Mouse (Mus musculus) forebrain, postnatal 0 days (tissue): ENCODE data around the gene Smurf2. TPM values are rescaled to one million over a fixed set of nuclear protein-coding genes. Genes with fewer than 3 reads are reported as not detected.

Experiments used
- ATAC-seq: fragments of 200-750 bp; cut with Nextera tagmentation; 2 replicates; pipeline ENCODE4 v1.8.0; 2017; ENCODE audit warnings: mild to moderate bottlenecking, moderate library complexity
- DNase-seq: peaks from one replicate; pipeline ENCODE4 v3.0.0-alpha.2; 2015
- H3K27ac ChIP-seq: fragments of 300-500 bp; sonication (generic); 2 replicates; pipeline ENCODE4 v1.5.1; 2014; ENCODE audit warnings: low read depth, mild to moderate bottlenecking, antibody characterized with exemption, low read length, moderate library complexity, mixed read lengths
- H3K27me3 ChIP-seq: fragments of 300-500 bp; sonication (generic); 2 replicates; pipeline ENCODE4 v1.6.1; 2014; ENCODE audit warnings: mild to moderate bottlenecking, low read length, mixed read lengths; ENCODE audit not compliant: insufficient read depth
- H3K36me3 ChIP-seq: fragments of 300-500 bp; sonication (generic); 2 replicates; pipeline ENCODE4 v1.6.1; 2014; ENCODE audit warnings: mild to moderate bottlenecking, moderate library complexity; ENCODE audit not compliant: insufficient read depth
- H3K4me1 ChIP-seq: fragments of 300-500 bp; sonication (generic); 2 replicates; pipeline ENCODE4 v1.6.1; 2014; ENCODE audit warnings: antibody characterized with exemption; ENCODE audit not compliant: insufficient read depth
- H3K4me2 ChIP-seq: fragments of 300-500 bp; sonication (generic); 2 replicates; pipeline ENCODE4 v1.6.1; 2014; ENCODE audit warnings: low read depth, mild to moderate bottlenecking, moderate library complexity
- H3K4me3 ChIP-seq: fragments of 300-500 bp; sonication (generic); 2 replicates; pipeline ENCODE4 v1.5.1; 2014; ENCODE audit warnings: low read depth, low read length, mixed read lengths
- H3K9ac ChIP-seq: fragments of 300-500 bp; sonication (generic); 2 replicates; pipeline ENCODE4 v1.6.1; 2014; ENCODE audit warnings: mild to moderate bottlenecking
- H3K9me3 ChIP-seq: fragments of 300-500 bp; sonication (generic); 2 replicates; pipeline ENCODE4 v1.6.1; 2016; ENCODE audit warnings: low read length
- CTCF ChIP-seq: sonication (generic); IDR thresholded peaks from 2 replicates; pipeline ENCODE4 v1.5.1; 2016; ENCODE audit warnings: antibody characterized with exemption, control low read depth, low read depth
- WGBS: fragments of 180-500 bp; shearing (Covaris S2); extraction: QIAGEN DNeasy Blood & Tissue Kit; methylation state at CpG from one replicate; pipeline ENCODE4 v1.1.7; 2014; 5-methylcytosine and 5-hydroxymethylcytosine counted together
- microRNA-seq, 2 experiments: library from miRNA; unstranded; fragments of <30 nt; microRNA quantifications; one replicate each; pipeline ENCODE4; 2016
- polyA plus RNA-seq: library from polyadenylated mRNA; unstranded; fragments of >200 nt; fragmentation: Nextera tagmentation; extraction: Ambion mirVana; gene quantifications from 2 replicates; pipeline ENCODE4 v1.2.1, GENCODE M21; 2015
- total RNA-seq: library from RNA; depleted of rRNA; stranded (reverse); fragments of >200 nt; gene quantifications from 2 replicates; pipeline ENCODE4 v1.2.3, GENCODE M21; 2014; rRNA removed

Smurf2 gene
- total and polyA plus RNA-seq, 2 experiments from 2014 or later = 7.4 to 44.3 TPM

- 0 out of 2 replicates have a peak, but pooled peaks cover 2% of the 10 kb centered on the region for H3K4me1 ChIP-seq
- H3K36me3 ChIP-seq = peaks cover 48% of the 10 kb centered on the region
- H3K4me2 ChIP-seq = no peak overlapping the region; the same call in 1 of the 2 replicates
- no peaks in the 10 kb centered on the region for H3K9me3 ChIP-seq
- H3K4me3 ChIP-seq = no peak overlapping the region
- no peak for DNase-seq
- no peaks in the 10 kb centered on the region for H3K27me3 ChIP-seq
- no peak overlapping the region for H3K27ac ChIP-seq
- TF ChIP-seq CTCF = no peak
- H3K9ac ChIP-seq = no peak overlapping the region
- 91% methylated on average over 7 of the region's 7 CpGs for WGBS
- ATAC-seq = no peak
These were observed 142.4 kb downstream of the Smurf2 start for GRCm38 (mm10) chr11:106778132-106778531.

- Histone ChIP-seq H3K27ac (no peak overlapping the region), H3K4me1 (0 out of 2 replicates have a peak, but pooled peaks cover 2% of the 10 kb centered on the region), H3K36me3 (peaks cover 47% of the 10 kb centered on the region), H3K9ac (no peak overlapping the region), H3K9me3 (no peaks in the 10 kb centered on the region), H3K4me2 (no peak overlapping the region), H3K27me3 (no peaks in the 10 kb centered on the region), H3K4me3 (no peak overlapping the region)
- no peak for TF ChIP-seq CTCF
- ATAC-seq = no peak
- 91% methylated on average over 3 of the region's 3 CpGs for WGBS
- no peak for DNase-seq
These were observed 143.1 kb downstream of the Smurf2 start for GRCm38 (mm10) chr11:106777395-106777794.

GRCm38 (mm10) chr11:106776960-106777359 lies 143.6 kb downstream of the Smurf2 start:
- H3K27ac ChIP-seq = no peak overlapping the region
- 0 out of 2 replicates have a peak, but pooled peaks cover 2% of the 10 kb centered on the region for H3K4me1 ChIP-seq
- no peaks in the 10 kb centered on the region for H3K9me3 ChIP-seq
- TF ChIP-seq CTCF = no peak
- DNase-seq (no peak), ATAC-seq (no peak)
- 95% methylated on average over 4 of the region's 4 CpGs for WGBS
- peaks cover 47% of the 10 kb centered on the region for H3K36me3 ChIP-seq
- H3K27me3 ChIP-seq = no peaks in the 10 kb centered on the region
- no peak overlapping the region for H3K4me2 ChIP-seq
- no peak overlapping the region for H3K4me3 ChIP-seq
- no peak overlapping the region for H3K9ac ChIP-seq

GRCm38 (mm10) chr11:106773061-106773460 lies 147.5 kb downstream of the Smurf2 start:
- TF ChIP-seq CTCF = no peak
- Histone ChIP-seq H3K27me3 (no peaks in the 10 kb centered on the region), H3K27ac (no peak overlapping the region), H3K4me2 (no peak overlapping the region), H3K4me1 (0 out of 2 replicates have a peak, but pooled peaks cover 2% of the 10 kb centered on the region), H3K9me3 (no peaks in the 10 kb centered on the region), H3K9ac (no peak overlapping the region), H3K36me3 (peaks cover 50% of the 10 kb centered on the region), H3K4me3 (no peak overlapping the region)
- WGBS = 89% methylated on average over 9 of the region's 9 CpGs
- ATAC-seq (no peak), DNase-seq (no peak)

GRCm38 (mm10) chr11:106770195-106770974 lies 150.1 kb downstream of the Smurf2 start:
- Histone ChIP-seq H3K4me1 (no peaks in the 10 kb centered on the region), H3K4me2 (no peak overlapping the region), H3K9me3 (no peaks in the 10 kb centered on the region), H3K27ac (no peak overlapping the region), H3K4me3 (no peak overlapping the region), H3K27me3 (no peaks in the 10 kb centered on the region), H3K36me3 (peaks cover 56% of the 10 kb centered on the region), H3K9ac (no peak overlapping the region)
- TF ChIP-seq CTCF = peak; percentile 70
- DNase-seq (peak; percentile 48), ATAC-seq (no peak)
- 94% methylated on average over 9 of the region's 9 CpGs for WGBS

Small RNA genes lying within 50 kb of the gene (microRNA-seq; reads per million reads assigned to microRNA genes)
- gene Gm25994 (0 reads per million in 2 experiments), gene Gm27322 (0 to 0.37 reads per million in 2 experiments), gene Mir3064 (11.6 to 15.4 reads per million in 2 experiments)

Other genes starting within 250 kb of the Smurf2 start
- 14.4 and 22.4 TPM in 2 replicates for gene Pecam1, start 170.1 kb downstream of the Smurf2 start, total RNA-seq
- gene Pecam1, start 170.1 kb downstream of the Smurf2 start, polyA plus RNA-seq = 10.6 and 11.4 TPM in 2 replicates
- 1.5 TPM in 1 of 2 replicates, not detected in the other for gene Milr1, start 169.5 kb downstream of the Smurf2 start, total RNA-seq
- 0.55 and 1.0 TPM in 2 replicates for gene Milr1, start 169.5 kb downstream of the Smurf2 start, polyA plus RNA-seq
- 9.5 and 10.5 TPM in 2 replicates for gene Polg2, start 141.2 kb downstream of the Smurf2 start, total RNA-seq
- 10.0 and 11.3 TPM in 2 replicates for gene Polg2, start 141.2 kb downstream of the Smurf2 start, polyA plus RNA-seq
- gene Ddx5, start 131.5 kb downstream of the Smurf2 start, total RNA-seq = 462 and 530 TPM in 2 replicates
- 274 and 306 TPM in 2 replicates for gene Ddx5, start 131.5 kb downstream of the Smurf2 start, polyA plus RNA-seq
- gene Cep95, start 131.5 kb downstream of the Smurf2 start, total RNA-seq = 13.8 and 15.8 TPM in 2 replicates
- 4.7 and 6.9 TPM in 2 replicates for gene Cep95, start 131.5 kb downstream of the Smurf2 start, polyA plus RNA-seq
- 75.5 and 83.5 TPM in 2 replicates for gene Kpna2, start 78.8 kb upstream of the Smurf2 start, total RNA-seq
- gene Kpna2, start 78.8 kb upstream of the Smurf2 start, polyA plus RNA-seq = 100 and 102 TPM in 2 replicates
- gene 1810010H24Rik, start 105.0 kb upstream of the Smurf2 start, total RNA-seq = 8.7 and 9.7 TPM in 2 replicates
- gene 1810010H24Rik, start 105.0 kb upstream of the Smurf2 start, polyA plus RNA-seq = 9.5 and 10.0 TPM in 2 replicates
- gene Bptf, start 211.4 kb upstream of the Smurf2 start, total RNA-seq = 42.9 and 52.6 TPM in 2 replicates
- 11.0 and 17.2 TPM in 2 replicates for gene Bptf, start 211.4 kb upstream of the Smurf2 start, polyA plus RNA-seq